Mouse (Mus musculus) heart, adult 9 months (tissue): ENCODE data around the gene Tarm1.

Source experiments
- DNase-seq, 2 experiments: peaks; one replicate each; pipeline ENCODE4 v3.0.0; 2022; ENCODE audit warnings: low spot score in 2 of 2

Gene Tarm1

GRCm38 (mm10) chr7:3502439-3502838 is at the start of gene Tarm1:
Gene Tarm1, minus strand, starts transcription at chr7:3502624.
- DNase-seq = no peak

GRCm38 (mm10) chr7:3505913-3506312 is 3.5 kb upstream of the Tarm1 start:
- DNase-seq = no peak

- DNase-seq = no peak
Observed at GRCm38 (mm10) chr7:3500406-3500805, 2.0 kb downstream of the Tarm1 start.

GRCm38 (mm10) chr7:3481948-3482608 is 20.3 kb downstream of the Tarm1 start:
- DNase-seq = no peak

GRCm38 (mm10) chr7:3476728-3477127 is 25.7 kb downstream of the Tarm1 start:
- DNase-seq = no peak

- DNase-seq = no peak
Observed at GRCm38 (mm10) chr7:3474291-3475080, 27.9 kb downstream of the Tarm1 start.

- DNase-seq = no peak
Observed at GRCm38 (mm10) chr7:3472774-3473173, 29.6 kb downstream of the Tarm1 start.

- DNase-seq = no peak
Observed at GRCm38 (mm10) chr7:3468614-3469013, 33.8 kb downstream of the Tarm1 start.

GRCm38 (mm10) chr7:3463306-3463705 is 39.1 kb downstream of the Tarm1 start:
- DNase-seq = no peak

- no peak for DNase-seq
Observed at GRCm38 (mm10) chr7:3460261-3460660, 42.2 kb downstream of the Tarm1 start.

- no peak for DNase-seq
Observed at GRCm38 (mm10) chr7:3457841-3458217, 44.6 kb downstream of the Tarm1 start.

- no peak for DNase-seq
Observed at GRCm38 (mm10) chr7:3457111-3457840, 45.1 kb downstream of the Tarm1 start.

GRCm38 (mm10) chr7:3453486-3454183 is 48.8 kb downstream of the Tarm1 start:
- no peak for DNase-seq

GRCm38 (mm10) chr7:3452821-3453485 is 49.5 kb downstream of the Tarm1 start:
- DNase-seq = no peak

GRCm38 (mm10) chr7:3451161-3451560 is 51.3 kb downstream of the Tarm1 start:
- DNase-seq = no peak

GRCm38 (mm10) chr7:3450671-3451070 is 51.8 kb downstream of the Tarm1 start:
- no peak for DNase-seq

GRCm38 (mm10) chr7:3448737-3449454 is 53.5 kb downstream of the Tarm1 start:
- DNase-seq = peak in 1 of 2 experiments; percentile 38

GRCm38 (mm10) chr7:3447026-3447425 is 55.4 kb downstream of the Tarm1 start:
- no peak for DNase-seq

- no peak for DNase-seq
Observed at GRCm38 (mm10) chr7:3446584-3446983, 55.8 kb downstream of the Tarm1 start.

GRCm38 (mm10) chr7:3444678-3445077 is 57.7 kb downstream of the Tarm1 start:
- no peak for DNase-seq
